Mouse (Mus musculus): ENCODE results near the gene Limd1. TPM values are rescaled to one million over a fixed set of nuclear protein-coding genes. Genes with fewer than 3 reads are reported as not detected.

Limd1 gene
- polyA plus RNA-seq, 1 experiment from 2014 or later: 30.9 TPM

- 46% methylated on average over 1 of the region's 1 CpGs for WGBS (ENCODE audit: insufficient replicate concordance)
- no peaks in the 10 kb centered on the region for H3K4me1 ChIP-seq (ENCODE audit: control insufficient read depth, insufficient read depth, low read length)
- H3K9me3 ChIP-seq (replicated peaks; ENCODE audit: control insufficient read depth, low read length): no peaks in the 10 kb centered on the region
- no peak overlapping the region for H3K4me3 ChIP-seq (ENCODE audit: low read depth, low read length)
- H3K27ac ChIP-seq (ENCODE audit: low read depth, low read length): no peak overlapping the region
- ATAC-seq (replicated peaks; ENCODE audit: insufficient number of reproducible peaks, low FRiP score, low TSS enrichment): no peak
- no peak overlapping the region for H3K4me2 ChIP-seq
- 0 out of 2 replicates have a peak, but pooled peaks cover 2% of the 10 kb centered on the region for H3K36me3 ChIP-seq (ENCODE audit: control insufficient read depth, insufficient read depth, low read length)
- no peak overlapping the region for H3K9ac ChIP-seq (ENCODE audit: low read depth, low read length)
- H3K27me3 ChIP-seq (ENCODE audit: control insufficient read depth, insufficient read depth, low read length): no peaks in the 10 kb centered on the region
These were observed 60.6 kb downstream of the Limd1 start for GRCm38 (mm10) chr9:123539093-123539492.

- Histone ChIP-seq H3K9me3 (replicated peaks; ENCODE audit: control insufficient read depth, low read length) (no peaks in the 10 kb centered on the region), H3K36me3 (ENCODE audit: control insufficient read depth, insufficient read depth, low read length) (0 out of 2 replicates have a peak, but pooled peaks cover 2% of the 10 kb centered on the region), H3K4me1 (ENCODE audit: control insufficient read depth, insufficient read depth, low read length) (no peaks in the 10 kb centered on the region), H3K27me3 (ENCODE audit: control insufficient read depth, insufficient read depth, low read length) (no peaks in the 10 kb centered on the region), H3K4me2 (no peak overlapping the region), H3K27ac (ENCODE audit: low read depth, low read length) (no peak overlapping the region), H3K9ac (ENCODE audit: low read depth, low read length) (no peak overlapping the region), H3K4me3 (ENCODE audit: low read depth, low read length) (no peak overlapping the region)
- ATAC-seq (replicated peaks; ENCODE audit: insufficient number of reproducible peaks, low FRiP score, low TSS enrichment): no peak
- WGBS (ENCODE audit: insufficient replicate concordance): 74% methylated on average over 2 of the region's 2 CpGs
These were observed 61.3 kb downstream of the Limd1 start for GRCm38 (mm10) chr9:123539823-123540222.

GRCm38 (mm10) chr9:123554599-123554998 is 76.1 kb downstream of the Limd1 start:
- 33% methylated on average over 3 of the region's 3 CpGs for WGBS (ENCODE audit: insufficient replicate concordance)
- no peak overlapping the region for H3K9ac ChIP-seq (ENCODE audit: low read depth, low read length)
- no peak overlapping the region for H3K4me3 ChIP-seq (ENCODE audit: low read depth, low read length)
- 0 out of 2 replicates have a peak, but pooled peaks cover 4% of the 10 kb centered on the region for H3K4me1 ChIP-seq (ENCODE audit: control insufficient read depth, insufficient read depth, low read length)
- no peak overlapping the region for H3K4me2 ChIP-seq
- peaks cover 14% of the 10 kb centered on the region for H3K36me3 ChIP-seq (ENCODE audit: control insufficient read depth, insufficient read depth, low read length)
- no peak overlapping the region for H3K27ac ChIP-seq (ENCODE audit: low read depth, low read length)
- no peak for ATAC-seq (replicated peaks; ENCODE audit: insufficient number of reproducible peaks, low FRiP score, low TSS enrichment)
- H3K9me3 ChIP-seq (replicated peaks; ENCODE audit: control insufficient read depth, low read length): no peaks in the 10 kb centered on the region
- H3K27me3 ChIP-seq (ENCODE audit: control insufficient read depth, insufficient read depth, low read length): no peaks in the 10 kb centered on the region

Other genes starting within 250 kb of the Limd1 start
- 2.2 and 2.3 TPM in 2 replicates for gene Tmem158, start 217.9 kb upstream of the Limd1 start, polyA plus RNA-seq (2014; fragmentation: Nextera tagmentation; extraction: Ambion mirVana)
- gene Lars2, start 111.8 kb upstream of the Limd1 start, polyA plus RNA-seq (2014; fragmentation: Nextera tagmentation; extraction: Ambion mirVana): 995 and 1,126 TPM in 2 replicates
- 38.1 and 50.2 TPM in 2 replicates for gene Sacm1l, start 51.1 kb downstream of the Limd1 start, polyA plus RNA-seq (2014; fragmentation: Nextera tagmentation; extraction: Ambion mirVana)
- gene Slc6a20b, start 153.9 kb downstream of the Limd1 start, polyA plus RNA-seq (2014; fragmentation: Nextera tagmentation; extraction: Ambion mirVana): 0.13 and 0.20 TPM in 2 replicates
- gene Ccr9, start 199.7 kb downstream of the Limd1 start, polyA plus RNA-seq (2014; fragmentation: Nextera tagmentation; extraction: Ambion mirVana): 0.17 and 0.21 TPM in 2 replicates
- not detected in 2 replicates for gene Slc6a20a, start 200.2 kb downstream of the Limd1 start, polyA plus RNA-seq (2014; fragmentation: Nextera tagmentation; extraction: Ambion mirVana)
- gene Lztfl1, start 239.0 kb downstream of the Limd1 start, polyA plus RNA-seq (2014; fragmentation: Nextera tagmentation; extraction: Ambion mirVana): 37.5 and 37.6 TPM in 2 replicates